Mouse (Mus musculus): ENCODE measurements around the gene Fto. TPM values are rescaled to one million over a fixed set of nuclear protein-coding genes. Genes with fewer than 3 reads are reported as not detected.

Gene Fto
- total and polyA plus RNA-seq, 3 experiments = 8.4 to 43.2 (median 15.7) TPM

DNA sequence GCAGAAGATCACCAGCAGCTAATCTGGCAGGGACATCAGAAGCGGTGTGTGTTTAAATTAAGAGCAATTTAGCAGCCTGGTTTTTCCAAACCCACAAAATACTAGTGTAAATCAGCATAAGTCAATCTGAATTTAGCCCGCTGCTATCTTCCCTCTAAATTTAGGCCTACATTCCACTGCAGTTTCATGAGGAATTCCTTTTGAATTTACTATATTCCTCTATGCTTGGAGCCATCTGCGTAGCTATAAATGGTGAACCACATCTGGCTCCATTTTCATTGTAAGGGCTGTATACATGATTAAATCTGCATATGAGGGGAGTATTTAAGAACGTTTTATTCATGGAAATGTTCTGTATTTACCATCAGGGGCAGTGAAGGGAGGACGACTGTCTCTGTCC lies 30.7 kb upstream of the Fto start:
- no peak for DNase-seq (ENCODE audit: extremely low read depth)
- in situ Hi-C loops (cut with MboI; ENCODE audit: low pct_ligation_motif_present, low pct_unique_long_range_greater_than_20kb, low sequenced_read_pairs) = no loop called here
- Histone ChIP-seq H3K4me1 (ENCODE audit: control insufficient read depth in 1 of 2, insufficient read depth in 2 of 2) (no peaks in the 10 kb centered on the region), H3K36me3 (replicated peaks in 1 of 2; ENCODE audit: control insufficient read depth in 1 of 2, insufficient read depth in 1 of 2, low read length in 1 of 2) (peaks cover 0 to 4% of the 10 kb centered on the region in 2 experiments), H3K27me3 (replicated peaks) (no peaks in the 10 kb centered on the region), H3K4me2 (ENCODE audit: insufficient read depth, low read depth, poor library complexity, severe bottlenecking) (no peak overlapping the region), H3K4me3 (replicated peaks in 1 of 3; ENCODE audit: low read depth in 2 of 3, low read length in 2 of 3, poor library complexity in 1 of 3) (no peak overlapping the region), H3K79me2 (replicated peaks; ENCODE audit: control insufficient read depth, extremely low read depth, insufficient read depth, poor library complexity, severe bottlenecking) (no peaks in the 10 kb centered on the region), H3K9me3 (replicated peaks; ENCODE audit: low read length) (no peaks in the 10 kb centered on the region), H3K9ac (ENCODE audit: insufficient read depth, low read depth) (no peak overlapping the region), H3K27ac (ENCODE audit: insufficient read depth, low read depth) (no peak overlapping the region)
- dilution Hi-C loops (cut with MboI; ENCODE audit: extremely low pct_ligation_motif_present, extremely low pct_unique_long_range_greater_than_20kb, low sequenced_read_pairs) = no loop called here
- TF ChIP-seq HCFC1 (IDR thresholded peaks at IDR 0.05; ENCODE audit: low read depth, low read length) (no peak), IRF4 (IDR thresholded peaks at IDR 0.05; ENCODE audit: low read depth, low read length) (no peak), SIN3A (IDR thresholded peaks at IDR 0.05; ENCODE audit: low read length) (no peak), JUND (conservative IDR thresholded peaks at IDR 0.05; ENCODE audit: low read depth, low read length) (no peak), MAZ (IDR thresholded peaks at IDR 0.05; ENCODE audit: low read depth, low read length) (no peak), E2F4 (IDR thresholded peaks at IDR 0.05; ENCODE audit: insufficient replicate concordance, low read depth, low read length) (no peak)

DNA sequence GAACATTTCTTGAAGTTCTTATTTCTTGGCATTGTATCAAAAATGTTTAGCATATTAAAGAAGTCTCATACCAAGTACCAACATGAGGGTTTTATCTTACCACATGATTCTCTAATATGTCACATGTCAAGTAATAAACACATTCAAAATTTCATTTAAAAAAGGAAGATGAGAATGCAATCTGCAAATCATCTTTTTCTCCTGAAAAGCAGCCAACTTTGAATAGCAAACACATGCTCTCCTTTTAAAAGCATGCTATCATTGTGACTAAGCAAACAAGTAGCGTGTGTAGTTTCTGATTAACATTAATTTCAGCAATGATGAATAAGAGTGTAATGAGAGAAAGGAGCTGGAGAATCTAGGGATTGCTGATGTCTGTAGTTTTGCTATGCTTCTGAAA lies 29.5 kb upstream of the Fto start:
- in situ Hi-C loops (cut with MboI; ENCODE audit: low pct_ligation_motif_present, low pct_unique_long_range_greater_than_20kb, low sequenced_read_pairs) = no loop called here
- dilution Hi-C loops (cut with MboI; ENCODE audit: extremely low pct_ligation_motif_present, extremely low pct_unique_long_range_greater_than_20kb, low sequenced_read_pairs) = no loop called here
- no peaks in the 10 kb centered on the region for H3K27me3 ChIP-seq (replicated peaks)
- no peak overlapping the region for H3K4me3 ChIP-seq (replicated peaks in 1 of 3; ENCODE audit: low read depth in 2 of 3, low read length in 2 of 3, poor library complexity in 1 of 3)
- no peak for TF ChIP-seq ELF1 (IDR thresholded peaks at IDR 0.05; ENCODE audit: low read depth, low read length)
- no peak for TF ChIP-seq JUND (conservative IDR thresholded peaks at IDR 0.05; ENCODE audit: low read depth, low read length)
- no peak for TF ChIP-seq E2F4 (IDR thresholded peaks at IDR 0.05; ENCODE audit: insufficient replicate concordance, low read depth, low read length)
- no peak for TF ChIP-seq ZNF384 (IDR thresholded peaks at IDR 0.05; ENCODE audit: low read depth, low read length)
- TF ChIP-seq MAZ (IDR thresholded peaks at IDR 0.05; ENCODE audit: low read depth, low read length) = no peak
- TF ChIP-seq POLR2A (IDR thresholded peaks at IDR 0.05; ENCODE audit: low read depth, low read length) = no peak
- no peak for TF ChIP-seq CHD1 (IDR thresholded peaks at IDR 0.05; ENCODE audit: low read depth, low read length)
- TF ChIP-seq ZKSCAN1 (IDR thresholded peaks at IDR 0.05; ENCODE audit: borderline replicate concordance, low read depth, low read length) = no peak
- no peak for TF ChIP-seq ZC3H11A (IDR thresholded peaks at IDR 0.05; ENCODE audit: low read depth, low read length)
- TF ChIP-seq ETS1 (conservative IDR thresholded peaks at IDR 0.05; ENCODE audit: low read depth, low read length) = no peak
- no peak for TF ChIP-seq MEF2A (IDR thresholded peaks at IDR 0.05; ENCODE audit: borderline replicate concordance, low read depth, low read length)
- H3K27ac ChIP-seq (ENCODE audit: insufficient read depth, low read depth) = no peak overlapping the region
- peaks cover 0 to 4% of the 10 kb centered on the region in 2 experiments for H3K36me3 ChIP-seq (replicated peaks in 1 of 2; ENCODE audit: control insufficient read depth in 1 of 2, insufficient read depth in 1 of 2, low read length in 1 of 2)
- no peak overlapping the region for H3K9ac ChIP-seq (ENCODE audit: insufficient read depth, low read depth)
- H3K4me2 ChIP-seq (ENCODE audit: insufficient read depth, low read depth, poor library complexity, severe bottlenecking) = no peak overlapping the region
- no peak for DNase-seq (ENCODE audit: extremely low read depth)
- no peaks in the 10 kb centered on the region for H3K79me2 ChIP-seq (replicated peaks; ENCODE audit: control insufficient read depth, extremely low read depth, insufficient read depth, poor library complexity, severe bottlenecking)
- H3K9me3 ChIP-seq (replicated peaks; ENCODE audit: low read length) = no peaks in the 10 kb centered on the region
- no peaks in the 10 kb centered on the region for H3K4me1 ChIP-seq (ENCODE audit: control insufficient read depth in 1 of 2, insufficient read depth in 2 of 2)

DNA sequence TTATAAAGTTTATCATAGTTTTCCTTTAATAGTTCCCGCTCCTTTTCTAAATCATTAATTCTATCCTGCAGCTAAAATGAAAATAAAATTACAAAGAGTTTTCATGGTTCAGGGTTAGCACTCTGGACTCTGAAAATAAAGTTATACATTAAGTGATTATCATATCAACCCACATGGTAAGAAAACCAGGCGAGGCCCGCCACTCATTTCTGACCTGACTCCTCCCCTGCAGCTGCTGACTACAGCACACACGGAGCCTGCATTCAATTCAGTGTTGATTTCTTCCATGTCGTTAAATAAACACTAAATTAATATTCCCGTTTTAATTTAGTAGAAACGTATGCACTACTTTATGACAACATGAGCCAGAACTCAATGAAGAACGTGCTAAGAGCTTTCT lies 27.1 kb upstream of the Fto start:
- H3K9me3 ChIP-seq (replicated peaks; ENCODE audit: low read length) = no peaks in the 10 kb centered on the region
- H3K4me3 ChIP-seq (replicated peaks in 1 of 3; ENCODE audit: low read depth in 2 of 3, low read length in 2 of 3, poor library complexity in 1 of 3) = no peak overlapping the region
- TF ChIP-seq USF2 (conservative IDR thresholded peaks at IDR 0.05; ENCODE audit: low read depth, low read length) = no peak
- TF ChIP-seq EP300 (IDR thresholded peaks at IDR 0.05; ENCODE audit: low read length) = no peak
- no peak for TF ChIP-seq MAX (IDR thresholded peaks at IDR 0.05; ENCODE audit: low read length)
- TF ChIP-seq IRF4 (IDR thresholded peaks at IDR 0.05; ENCODE audit: low read depth, low read length) = no peak
- no peak for TF ChIP-seq SMC3 (IDR thresholded peaks at IDR 0.05; ENCODE audit: low read depth, low read length)
- TF ChIP-seq MXI1 (IDR thresholded peaks at IDR 0.05; ENCODE audit: low read depth, low read length) = no peak
- no peak for TF ChIP-seq TBP (conservative IDR thresholded peaks at IDR 0.05; ENCODE audit: low read depth, low read length)
- no peak for TF ChIP-seq USF1 (IDR thresholded peaks at IDR 0.05; ENCODE audit: low read depth, low read length)
- TF ChIP-seq CHD1 (IDR thresholded peaks at IDR 0.05; ENCODE audit: low read depth, low read length) = no peak
- no peak for TF ChIP-seq UBTF (IDR thresholded peaks at IDR 0.05; ENCODE audit: low read depth, low read length)
- TF ChIP-seq MYC (IDR thresholded peaks at IDR 0.05; ENCODE audit: low read depth, low read length) = no peak
- TF ChIP-seq E2F4 (IDR thresholded peaks at IDR 0.05; ENCODE audit: insufficient replicate concordance, low read depth, low read length) = no peak
- TF ChIP-seq POLR2A (IDR thresholded peaks at IDR 0.05; ENCODE audit: low read depth, low read length) = no peak
- no peak for TF ChIP-seq ZMIZ1 (IDR thresholded peaks at IDR 0.05; ENCODE audit: low read depth, low read length)
- TF ChIP-seq ELF1 (IDR thresholded peaks at IDR 0.05; ENCODE audit: low read depth, low read length) = no peak
- TF ChIP-seq TCF12 (IDR thresholded peaks at IDR 0.05; ENCODE audit: low read depth, low read length) = no peak
- TF ChIP-seq KAT2A (IDR thresholded peaks at IDR 0.05; ENCODE audit: insufficient replicate concordance, low read length) = no peak
- no peak overlapping the region for H3K9ac ChIP-seq (ENCODE audit: insufficient read depth, low read depth)
- H3K27ac ChIP-seq (ENCODE audit: insufficient read depth, low read depth) = no peak overlapping the region
- peaks cover 0 to 4% of the 10 kb centered on the region in 2 experiments for H3K36me3 ChIP-seq (replicated peaks in 1 of 2; ENCODE audit: control insufficient read depth in 1 of 2, insufficient read depth in 1 of 2, low read length in 1 of 2)
- dilution Hi-C loops (cut with MboI; ENCODE audit: extremely low pct_ligation_motif_present, extremely low pct_unique_long_range_greater_than_20kb, low sequenced_read_pairs) (no loop called here), in situ Hi-C loops (cut with MboI; ENCODE audit: low pct_ligation_motif_present, low pct_unique_long_range_greater_than_20kb, low sequenced_read_pairs) (no loop called here)
- no peaks in the 10 kb centered on the region for H3K27me3 ChIP-seq (replicated peaks)
- H3K4me2 ChIP-seq (ENCODE audit: insufficient read depth, low read depth, poor library complexity, severe bottlenecking) = no peak overlapping the region
- no peak for DNase-seq (ENCODE audit: extremely low read depth)
- H3K79me2 ChIP-seq (replicated peaks; ENCODE audit: control insufficient read depth, extremely low read depth, insufficient read depth, poor library complexity, severe bottlenecking) = no peaks in the 10 kb centered on the region
- no peaks in the 10 kb centered on the region for H3K4me1 ChIP-seq (ENCODE audit: control insufficient read depth in 1 of 2, insufficient read depth in 2 of 2)

Measured in CH12.LX (cell line).